Mouse (Mus musculus) CH12.LX (cell line): Measurements from ENCODE around the gene Csnk1g2. TPM values are rescaled to one million over a fixed set of nuclear protein-coding genes. Genes with fewer than 3 reads are reported as not detected.

Experiments used
- DNase-seq: peaks from one replicate; pipeline ENCODE4 v3.0.0-alpha.2; 2013; ENCODE audit errors: extremely low read depth
- H3K27ac ChIP-seq: 2 replicates; pipeline ENCODE4 v1.5.1; 2012; ENCODE audit warnings: low read depth, mild to moderate bottlenecking, control low read depth, moderate library complexity; ENCODE audit not compliant: insufficient read depth
- H3K27me3 ChIP-seq: replicated peaks from 2 replicates; pipeline ENCODE3; 2012; ENCODE audit warnings: inconsistent platforms
- H3K36me3 ChIP-seq, 2 experiments: replicated peaks in 1 of 2; 2 replicates each; pipeline versions ENCODE3 to v1.6.1; 2012; ENCODE audit warnings: inconsistent platforms in 1 of 2, low read length in 1 of 2, mild to moderate bottlenecking in 1 of 2, mixed read lengths in 1 of 2, moderate library complexity in 1 of 2; ENCODE audit not compliant: control insufficient read depth in 1 of 2, insufficient read depth in 1 of 2
- H3K4me1 ChIP-seq, 2 experiments: 2 replicates each; pipeline ENCODE4 v1.6.1; 2012; ENCODE audit warnings: inconsistent platforms in 1 of 2, moderate library complexity in 1 of 2; ENCODE audit not compliant: insufficient read depth in 2 of 2, control insufficient read depth in 1 of 2
- H3K4me2 ChIP-seq: 2 replicates; pipeline ENCODE4 v1.6.1; 2012; ENCODE audit warnings: low read depth, mild to moderate bottlenecking, control low read depth; ENCODE audit not compliant: poor library complexity, insufficient read depth, severe bottlenecking
- H3K4me3 ChIP-seq, 3 experiments: fragments of 150-350 bp in 1 of 3; sonication (generic) in 1 of 3; replicated peaks in 1 of 3; 2 replicates each; pipeline versions ENCODE3 to v1.5.1; 2011 to 2012; ENCODE audit warnings: low read depth in 2 of 3, low read length in 2 of 3, mild to moderate bottlenecking in 2 of 3, moderate library complexity in 2 of 3, control low read depth in 1 of 3, improper control_type of control experiment in 1 of 3, inconsistent platforms in 1 of 3, mixed read lengths in 1 of 3; ENCODE audit not compliant: poor library complexity in 1 of 3
- H3K79me2 ChIP-seq: replicated peaks from 2 replicates; pipeline ENCODE4 v1.6.1; 2012; ENCODE audit warnings: mild to moderate bottlenecking, moderate library complexity; ENCODE audit not compliant: control insufficient read depth, poor library complexity, insufficient read depth, severe bottlenecking; ENCODE audit errors: extremely low read depth
- H3K9ac ChIP-seq: 2 replicates; pipeline ENCODE4 v1.6.1; 2012; ENCODE audit warnings: low read depth, mild to moderate bottlenecking, control low read depth, moderate library complexity; ENCODE audit not compliant: insufficient read depth
- H3K9me3 ChIP-seq: replicated peaks from 2 replicates; pipeline ENCODE3; 2012; ENCODE audit warnings: low read length, inconsistent platforms, mixed read lengths
- CHD2 ChIP-seq: IDR thresholded peaks from 2 replicates; pipeline ENCODE4 v1.6.1; 2011; ENCODE audit warnings: low read length, improper control_type of control experiment
- CTCF ChIP-seq, 2 experiments: IDR thresholded peaks in 1 of 2; conservative IDR thresholded peaks in 1 of 2; 2 replicates each; pipeline ENCODE4 v1.5.1; 2011 to 2012; ENCODE audit warnings: low read depth in 2 of 2, low read length in 2 of 2, improper control_type of control experiment in 1 of 2, inconsistent platforms in 1 of 2, mild to moderate bottlenecking in 1 of 2, moderate library complexity in 1 of 2
- E2F4 ChIP-seq: IDR thresholded peaks from 2 replicates; pipeline ENCODE4 v1.6.1; 2011; ENCODE audit warnings: low read depth, low read length, improper control_type of control experiment; ENCODE audit not compliant: insufficient replicate concordance
- ETS1 ChIP-seq: conservative IDR thresholded peaks from 2 replicates; pipeline ENCODE4 v1.6.1; 2012; ENCODE audit warnings: low read depth, mild to moderate bottlenecking, inconsistent platforms, low read length, improper control_type of control experiment, moderate library complexity
- HCFC1 ChIP-seq: IDR thresholded peaks from 2 replicates; pipeline ENCODE4 v1.6.1; 2012; ENCODE audit warnings: low read depth, mild to moderate bottlenecking, inconsistent platforms, low read length, improper control_type of control experiment
- JUN ChIP-seq: IDR thresholded peaks from 2 replicates; pipeline ENCODE4 v1.6.1; 2011; ENCODE audit warnings: low read depth, mild to moderate bottlenecking, low read length, improper control_type of control experiment, moderate library complexity; ENCODE audit not compliant: insufficient read depth
- JUND ChIP-seq: conservative IDR thresholded peaks from 2 replicates; pipeline ENCODE4 v1.6.1; 2011; ENCODE audit warnings: low read depth, low read length, improper control_type of control experiment
- KAT2A ChIP-seq: IDR thresholded peaks from 2 replicates; pipeline ENCODE4 v1.6.1; 2012; ENCODE audit warnings: low read length, improper control_type of control experiment, inconsistent platforms; ENCODE audit not compliant: insufficient replicate concordance
- MAX ChIP-seq: IDR thresholded peaks from 2 replicates; pipeline ENCODE4 v1.6.1; 2011; ENCODE audit warnings: low read length, improper control_type of control experiment
- MAZ ChIP-seq: IDR thresholded peaks from 2 replicates; pipeline ENCODE4 v1.6.1; 2012; ENCODE audit warnings: low read depth, mild to moderate bottlenecking, inconsistent platforms, low read length, improper control_type of control experiment, moderate library complexity
- MEF2A ChIP-seq: IDR thresholded peaks from 2 replicates; pipeline ENCODE4 v1.6.1; 2014; ENCODE audit warnings: low read depth, mild to moderate bottlenecking, inconsistent platforms, low read length, improper control_type of control experiment, borderline replicate concordance
- MXI1 ChIP-seq: IDR thresholded peaks from 2 replicates; pipeline ENCODE4 v1.6.1; 2011; ENCODE audit warnings: mild to moderate bottlenecking, low read depth, low read length, improper control_type of control experiment
- MYC ChIP-seq: IDR thresholded peaks from 2 replicates; pipeline ENCODE4 v1.6.1; 2011; ENCODE audit warnings: low read depth, mild to moderate bottlenecking, improper control_type of control experiment, low read length
- NELFE ChIP-seq: IDR thresholded peaks from 2 replicates; pipeline ENCODE4 v1.6.1; 2011; ENCODE audit warnings: low read depth, low read length, improper control_type of control experiment
- NRF1 ChIP-seq: IDR thresholded peaks from 2 replicates; pipeline ENCODE4 v1.6.1; 2014; ENCODE audit warnings: low read depth, mild to moderate bottlenecking, inconsistent platforms, low read length, improper control_type of control experiment, moderate library complexity
- POLR2AphosphoS2 ChIP-seq: IDR thresholded peaks from 2 replicates; pipeline ENCODE4 v1.6.1; 2011; ENCODE audit warnings: low read depth, low read length, improper control_type of control experiment
- RAD21 ChIP-seq: IDR thresholded peaks from 2 replicates; pipeline ENCODE4 v1.6.1; 2011; ENCODE audit warnings: low read depth, mild to moderate bottlenecking, low read length, improper control_type of control experiment, moderate library complexity
- RCOR1 ChIP-seq: conservative IDR thresholded peaks from 2 replicates; pipeline ENCODE4 v1.6.1; 2012; ENCODE audit warnings: low read depth, mild to moderate bottlenecking, inconsistent platforms, low read length, improper control_type of control experiment
- UBTF ChIP-seq: IDR thresholded peaks from 2 replicates; pipeline ENCODE4 v1.6.1; 2012; ENCODE audit warnings: low read depth, mild to moderate bottlenecking, inconsistent platforms, low read length, improper control_type of control experiment, moderate library complexity
- USF1 ChIP-seq: IDR thresholded peaks from 2 replicates; pipeline ENCODE4 v1.6.1; 2014; ENCODE audit warnings: low read depth, mild to moderate bottlenecking, inconsistent platforms, low read length, improper control_type of control experiment
- USF2 ChIP-seq: conservative IDR thresholded peaks from 2 replicates; pipeline ENCODE4 v1.6.1; 2011; ENCODE audit warnings: low read depth, low read length, improper control_type of control experiment
- ZC3H11A ChIP-seq: IDR thresholded peaks from 2 replicates; pipeline ENCODE4 v1.6.1; 2012; ENCODE audit warnings: low read depth, mild to moderate bottlenecking, inconsistent platforms, low read length, improper control_type of control experiment
- ZKSCAN1 ChIP-seq: IDR thresholded peaks from 2 replicates; pipeline ENCODE4 v1.6.1; 2012; ENCODE audit warnings: low read depth, inconsistent platforms, low read length, improper control_type of control experiment, borderline replicate concordance
- ZMIZ1 ChIP-seq: IDR thresholded peaks from 2 replicates; pipeline ENCODE4 v1.6.1; 2012; ENCODE audit warnings: low read depth, mild to moderate bottlenecking, inconsistent platforms, low read length, improper control_type of control experiment
- dilution Hi-C: fragments of 300-500 bp; cut with MboI; formaldehyde crosslinking; loops from 2 replicates; pipeline ENCODE4 v1.14.3; 2020; ENCODE audit warnings: low sequenced_read_pairs; ENCODE audit not compliant: extremely low pct_unique_long_range_greater_than_20kb, extremely low pct_ligation_motif_present
- in situ Hi-C: fragments of 300-500 bp; cut with MboI; formaldehyde crosslinking; loops from 3 replicates; pipeline ENCODE4 v1.14.3; 2019; ENCODE audit warnings: low sequenced_read_pairs, low pct_ligation_motif_present, low pct_unique_long_range_greater_than_20kb, mixed read lengths
- polyA plus RNA-seq: library from polyadenylated mRNA; unstranded; fragments of >175 nt; gene quantifications from 2 replicates; pipeline ENCODE4 v1.2.1, GENCODE M21; 2012; ENCODE audit warnings: low read depth; ENCODE audit not compliant: insufficient read length
- total RNA-seq, 2 experiments: library from RNA; depleted of rRNA; stranded (reverse); fragments of 300-350 nt in 1 of 2; fragments of >200 nt in 1 of 2; gene quantifications; 2 replicates each; pipeline ENCODE4 v1.2.3; 2012 to 2014

Gene Csnk1g2
- total and polyA plus RNA-seq, 3 experiments: 44.1 to 59.0 (median 50.1) TPM

GRCm38 (mm10) chr10:80665981-80666733 lies 43.5 kb downstream of the Csnk1g2 start:
- no peak overlapping the region for H3K27ac ChIP-seq
- H3K9ac ChIP-seq: no peak overlapping the region
- peaks cover 13 to 79% of the 10 kb centered on the region in 2 experiments for H3K4me1 ChIP-seq
- no peak overlapping the region for H3K4me3 ChIP-seq
- DNase-seq: no peak
- no peaks in the 10 kb centered on the region for H3K79me2 ChIP-seq
- H3K4me2 ChIP-seq: no peak overlapping the region
- no peak for TF ChIP-seq ZMIZ1
- no peak for TF ChIP-seq NELFE
- no peak for TF ChIP-seq E2F4
- TF ChIP-seq RCOR1: no peak
- no peak for TF ChIP-seq MAZ
- no peak for TF ChIP-seq POLR2AphosphoS2
- TF ChIP-seq, all 38 proteins: peak for 0
- no peaks in the 10 kb centered on the region for H3K27me3 ChIP-seq
- dilution Hi-C loops (no loop called here), in situ Hi-C loops (no loop called here)
- peaks cover 55 to 60% of the 10 kb centered on the region in 2 experiments for H3K36me3 ChIP-seq
- no peaks in the 10 kb centered on the region for H3K9me3 ChIP-seq

GRCm38 (mm10) chr10:80666837-80667412 lies 44.3 kb downstream of the Csnk1g2 start:
- DNase-seq: no peak
- Histone ChIP-seq H3K27me3 (no peaks in the 10 kb centered on the region), H3K4me1 (peaks cover 13 to 84% of the 10 kb centered on the region in 2 experiments), H3K9ac (no peak overlapping the region), H3K4me2 (no peak overlapping the region), H3K4me3 (no peak overlapping the region), H3K9me3 (no peaks in the 10 kb centered on the region), H3K79me2 (no peaks in the 10 kb centered on the region), H3K27ac (no peak overlapping the region; the same call in 1 of the 2 replicates), H3K36me3 (peaks cover 63 to 68% of the 10 kb centered on the region in 2 experiments)
- dilution Hi-C loops (no loop called here), in situ Hi-C loops (no loop called here)
- no peak for TF ChIP-seq ZKSCAN1
- TF ChIP-seq CHD2: no peak
- no peak for TF ChIP-seq MXI1
- no peak for TF ChIP-seq USF1
- TF ChIP-seq MYC: no peak
- TF ChIP-seq RAD21: no peak
- TF ChIP-seq ETS1: no peak
- TF ChIP-seq NRF1: no peak
- TF ChIP-seq HCFC1: no peak
- no peak for TF ChIP-seq JUN
- TF ChIP-seq MAZ: no peak
- no peak for TF ChIP-seq RCOR1
- no peak for TF ChIP-seq KAT2A
- TF ChIP-seq USF2: no peak
- no peak for TF ChIP-seq MAX
- TF ChIP-seq ZC3H11A: no peak
- no peak for TF ChIP-seq CTCF (conservative IDR thresholded peaks at IDR 0.05 in 1 of 2, IDR thresholded peaks at IDR 0.05 in 1 of 2; ENCODE audit: low read depth in 2 of 2, low read length in 2 of 2)
- no peak for TF ChIP-seq UBTF
- TF ChIP-seq JUND: no peak
- no peak for TF ChIP-seq MEF2A
